Mouse (Mus musculus) limb, embryonic 10.5 days (tissue): ENCODE measurements around the gene Icam1. TPM values are rescaled to one million over a fixed set of nuclear protein-coding genes. Genes with fewer than 3 reads are reported as not detected.

ENCODE experiments used
- DNase-seq: peaks from one replicate; pipeline ENCODE4 v3.0.0-alpha.2; 2017; ENCODE audit warnings: low spot score
- H3K27ac ChIP-seq: fragments of 300-500 bp; sonication (generic); 2 replicates; pipeline ENCODE4 v1.5.1; 2016; ENCODE audit warnings: mild to moderate bottlenecking
- H3K27me3 ChIP-seq: fragments of 300-500 bp; sonication (generic); 2 replicates; pipeline ENCODE4 v1.6.1; 2016; ENCODE audit warnings: low read depth, mild to moderate bottlenecking; ENCODE audit not compliant: poor library complexity, severe bottlenecking
- H3K36me3 ChIP-seq: fragments of 300-500 bp; sonication (generic); 2 replicates; pipeline ENCODE4 v1.6.1; 2016; ENCODE audit warnings: mild to moderate bottlenecking, moderate library complexity
- H3K4me1 ChIP-seq: fragments of 300-500 bp; sonication (generic); 2 replicates; pipeline ENCODE4 v1.6.1; 2016
- H3K4me3 ChIP-seq: fragments of 300-500 bp; sonication (generic); 2 replicates; pipeline ENCODE4 v1.5.1; 2016; ENCODE audit warnings: mild to moderate bottlenecking, moderate library complexity
- H3K9me3 ChIP-seq: fragments of 300-500 bp; sonication (generic); replicated peaks from 2 replicates; pipeline ENCODE4 v1.6.1; 2016; ENCODE audit warnings: mild to moderate bottlenecking
- WGBS: fragments of 180-500 bp; shearing (Covaris S2); methylation state at CpG from one replicate; pipeline ENCODE4 v1.1.7; 2016; 5-methylcytosine and 5-hydroxymethylcytosine counted together
- polyA plus RNA-seq: library from polyadenylated mRNA; unstranded; fragments of >200 nt; fragmentation: Nextera tagmentation; extraction: Ambion mirVana; gene quantifications from 2 replicates; pipeline ENCODE4 v1.2.1, GENCODE M21; 2016

Icam1 gene
- polyA plus RNA-seq, 1 experiment from 2014 or later: 7.6 TPM

DNA sequence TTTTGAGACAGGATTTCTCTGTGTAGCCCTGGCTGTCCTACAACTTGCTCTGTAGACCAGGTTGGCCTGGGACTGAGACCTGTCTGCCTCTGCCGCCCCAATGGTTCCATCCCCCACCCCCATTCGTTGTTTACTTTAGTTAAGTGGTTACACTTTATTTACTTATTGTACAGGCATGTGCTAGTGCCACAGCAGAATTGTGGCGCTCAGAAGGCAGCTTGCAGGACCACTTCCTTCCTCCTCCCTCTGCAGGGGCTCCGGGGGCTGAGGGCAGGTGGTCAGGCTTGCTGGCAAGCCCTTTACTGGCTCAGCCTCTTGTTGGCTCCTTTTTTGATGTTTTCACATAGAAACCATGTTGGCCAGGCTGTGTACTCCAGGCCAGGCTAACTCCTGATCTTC, 1.4 kb downstream of the Icam1 start:
- Histone ChIP-seq H3K27me3 (peaks cover 80% of the 10 kb centered on the region), H3K4me3 (no peak overlapping the region), H3K27ac (no peak overlapping the region), H3K36me3 (no peaks in the 10 kb centered on the region), H3K4me1 (peaks cover 20% of the 10 kb centered on the region), H3K9me3 (no peaks in the 10 kb centered on the region)
- WGBS: 39% methylated on average over 4 of the region's 4 CpGs
- DNase-seq: no peak

DNA sequence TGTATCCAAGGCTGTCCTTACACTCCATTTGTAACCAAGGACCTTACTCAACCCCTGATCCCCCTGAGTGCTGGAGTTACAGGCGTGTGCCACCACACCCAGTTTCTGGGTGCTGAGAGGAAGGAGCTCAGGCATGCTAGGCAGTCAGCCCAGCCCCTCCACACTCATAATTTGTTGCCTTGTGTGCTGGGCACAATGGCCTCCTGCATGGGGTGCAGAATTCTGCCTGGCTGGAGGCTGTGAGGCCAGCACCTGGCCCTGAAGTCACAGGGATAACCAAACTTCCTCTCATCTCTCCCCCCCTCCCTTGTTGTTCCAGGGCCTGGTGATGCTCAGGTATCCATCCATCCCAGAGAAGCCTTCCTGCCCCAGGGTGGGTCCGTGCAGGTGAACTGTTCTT, 2.8 kb downstream of the Icam1 start:
- H3K4me3 ChIP-seq: no peak overlapping the region
- 81% methylated on average over 2 of the region's 2 CpGs for WGBS
- H3K9me3 ChIP-seq: no peaks in the 10 kb centered on the region
- peaks cover 70% of the 10 kb centered on the region for H3K27me3 ChIP-seq
- H3K4me1 ChIP-seq: peaks cover 20% of the 10 kb centered on the region
- no peaks in the 10 kb centered on the region for H3K36me3 ChIP-seq
- no peak for DNase-seq
- H3K27ac ChIP-seq: no peak overlapping the region

DNA sequence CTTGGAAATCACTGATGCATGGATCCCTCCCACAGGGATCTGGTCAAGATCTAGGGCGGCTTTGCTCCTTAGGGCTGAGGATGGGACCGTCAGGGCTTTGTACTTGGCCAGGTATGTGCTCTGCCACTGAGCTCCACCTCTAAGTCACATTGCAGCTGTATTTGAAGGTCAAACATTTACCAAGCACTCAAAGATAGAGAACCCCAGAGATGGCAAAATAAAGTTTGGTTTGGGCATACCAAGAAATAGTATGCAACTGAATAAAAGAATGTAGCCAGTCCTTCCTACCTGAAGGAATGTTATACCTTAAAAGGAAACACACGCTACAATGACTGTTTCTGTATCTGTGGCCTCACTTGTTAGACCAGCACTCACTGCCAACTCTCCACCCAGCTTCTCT, 5.6 kb downstream of the Icam1 start:
- Histone ChIP-seq H3K4me3 (no peak overlapping the region), H3K27me3 (peaks cover 57% of the 10 kb centered on the region), H3K4me1 (peaks cover 4% of the 10 kb centered on the region; the same call in 1 of the 2 replicates), H3K9me3 (no peaks in the 10 kb centered on the region), H3K36me3 (no peaks in the 10 kb centered on the region), H3K27ac (no peak overlapping the region)
- no peak for DNase-seq
- WGBS: 84% methylated on average over 3 of the region's 3 CpGs

DNA sequence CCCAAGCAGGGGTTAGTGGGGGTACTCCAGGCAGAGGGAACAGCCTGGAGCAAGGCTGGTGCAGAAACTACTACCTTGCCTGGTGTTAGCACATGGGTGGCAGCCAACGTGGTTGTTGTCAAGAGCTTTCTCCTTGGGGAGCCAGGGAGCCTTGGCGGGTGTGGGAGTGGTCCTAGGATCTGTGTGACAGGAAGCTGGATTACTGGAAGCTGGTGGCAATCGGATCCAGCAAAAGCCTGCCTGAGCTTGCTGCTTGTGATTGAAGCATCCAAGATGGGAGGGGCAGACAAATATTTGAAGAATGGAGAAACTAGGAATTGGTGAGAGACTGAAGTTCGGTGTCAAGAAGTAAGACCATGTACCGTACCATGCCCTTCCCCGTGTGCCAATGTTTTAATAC, 6.5 kb downstream of the Icam1 start:
- no peak overlapping the region for H3K27ac ChIP-seq
- H3K27me3 ChIP-seq: peaks cover 57% of the 10 kb centered on the region
- no peak for DNase-seq
- 0 out of 2 replicates have a peak, but pooled peaks cover 2% of the 10 kb centered on the region for H3K4me1 ChIP-seq
- no peaks in the 10 kb centered on the region for H3K36me3 ChIP-seq
- no peak overlapping the region for H3K4me3 ChIP-seq
- H3K9me3 ChIP-seq: no peaks in the 10 kb centered on the region
- WGBS: 63% methylated on average over 6 of the region's 6 CpGs

DNA sequence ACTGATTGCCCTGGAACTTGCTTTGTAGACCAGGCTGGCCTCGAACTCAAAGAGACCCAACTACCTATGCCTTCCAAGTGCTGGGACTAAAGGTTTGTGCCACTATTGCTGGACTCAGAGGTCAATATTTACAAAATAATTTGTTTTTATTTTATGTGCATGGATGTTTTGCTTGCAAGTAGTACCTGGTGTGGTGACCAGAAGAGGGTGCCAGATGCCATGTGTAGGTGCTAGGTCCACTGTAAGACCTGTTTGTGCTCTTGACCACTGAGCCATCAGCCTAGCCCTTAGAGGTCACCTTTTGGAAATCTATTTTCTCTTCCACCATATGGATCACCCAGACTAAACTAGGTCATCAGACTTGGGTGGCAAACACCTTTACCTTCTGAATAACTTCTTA, 6.9 kb downstream of the Icam1 start:
- Histone ChIP-seq H3K9me3 (no peaks in the 10 kb centered on the region), H3K27ac (no peak overlapping the region), H3K27me3 (peaks cover 57% of the 10 kb centered on the region), H3K36me3 (no peaks in the 10 kb centered on the region), H3K4me1 (peaks cover 2% of the 10 kb centered on the region), H3K4me3 (no peak overlapping the region)
- 89% methylated on average over 1 of the region's 1 CpGs for WGBS
- DNase-seq: no peak

DNA sequence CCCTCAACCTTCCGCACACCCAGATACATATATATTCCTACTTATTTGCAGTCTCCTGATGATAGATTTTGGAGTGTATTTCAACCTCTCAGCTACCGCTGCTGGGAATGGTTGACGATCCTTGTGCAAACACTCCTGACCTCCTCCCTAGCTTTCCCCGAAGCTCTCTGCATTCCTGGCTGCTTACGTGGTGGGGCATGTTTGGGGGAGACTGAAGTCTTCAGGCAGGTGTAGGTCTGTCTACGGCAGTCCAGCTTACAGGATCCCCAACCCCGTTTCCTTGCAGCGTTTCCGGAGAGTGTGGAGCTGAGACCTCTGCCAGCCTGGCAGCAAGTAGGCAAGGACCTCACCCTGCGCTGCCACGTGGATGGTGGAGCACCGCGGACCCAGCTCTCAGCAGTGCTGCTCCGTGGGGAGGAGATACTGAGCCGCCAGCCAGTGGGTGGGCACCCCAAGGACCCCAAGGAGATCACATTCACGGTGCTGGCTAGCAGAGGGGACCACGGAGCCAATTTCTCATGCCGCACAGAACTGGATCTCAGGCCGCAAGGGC, 9.5 kb downstream of the Icam1 start:
- 73% methylated on average over 19 of the region's 19 CpGs for WGBS
- Histone ChIP-seq H3K27ac (peak overlapping the region; percentile 0; the same call in 1 of the 2 replicates), H3K27me3 (peaks cover 62% of the 10 kb centered on the region), H3K4me1 (peaks cover 26% of the 10 kb centered on the region), H3K4me3 (no peak overlapping the region), H3K9me3 (no peaks in the 10 kb centered on the region), H3K36me3 (no peaks in the 10 kb centered on the region)
- DNase-seq: no peak

DNA sequence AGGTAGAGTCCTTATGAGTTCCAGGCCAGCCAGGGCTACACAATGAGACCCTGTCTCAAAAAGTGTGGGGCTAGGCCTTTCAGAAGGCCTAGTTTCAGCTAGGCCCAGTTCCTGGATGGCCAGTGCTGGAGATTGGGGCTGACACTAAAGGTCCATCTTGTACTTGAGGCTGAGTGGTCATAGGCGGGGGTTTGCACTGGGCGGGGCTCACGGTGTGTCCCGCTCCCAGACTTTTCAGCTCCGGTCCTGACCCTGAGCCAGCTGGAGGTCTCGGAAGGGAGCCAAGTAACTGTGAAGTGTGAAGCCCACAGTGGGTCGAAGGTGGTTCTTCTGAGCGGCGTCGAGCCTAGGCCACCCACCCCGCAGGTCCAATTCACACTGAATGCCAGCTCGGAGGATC, 11.1 kb downstream of the Icam1 start:
- Histone ChIP-seq H3K27ac (no peak overlapping the region), H3K4me3 (no peak overlapping the region), H3K27me3 (peaks cover 71% of the 10 kb centered on the region)

DNA sequence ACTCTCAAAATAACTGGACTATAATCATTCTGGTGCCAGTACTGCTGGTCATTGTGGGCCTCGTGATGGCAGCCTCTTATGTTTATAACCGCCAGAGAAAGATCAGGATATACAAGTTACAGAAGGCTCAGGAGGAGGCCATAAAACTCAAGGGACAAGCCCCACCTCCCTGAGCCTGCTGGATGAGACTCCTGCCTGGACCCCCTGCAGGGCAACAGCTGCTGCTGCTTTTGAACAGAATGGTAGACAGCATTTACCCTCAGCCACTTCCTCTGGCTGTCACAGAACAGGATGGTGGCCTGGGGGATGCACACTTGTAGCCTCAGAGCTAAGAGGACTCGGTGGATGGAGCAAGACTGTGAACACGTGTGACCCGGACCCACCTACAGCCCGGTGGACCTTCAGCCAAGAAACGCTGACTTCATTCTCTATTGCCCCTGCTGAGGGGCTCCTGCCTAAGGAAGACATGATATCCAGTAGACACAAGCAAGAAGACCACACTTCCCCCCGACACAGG, 12.0 kb downstream of the Icam1 start:
- WGBS: 51% methylated on average over 8 of the region's 8 CpGs
- peaks cover 76% of the 10 kb centered on the region for H3K27me3 ChIP-seq

More for the DNA sequence above, 11.1 kb downstream of the Icam1 start:
- peaks cover 41% of the 10 kb centered on the region for H3K4me1 ChIP-seq
- H3K36me3 ChIP-seq: no peaks in the 10 kb centered on the region
- H3K9me3 ChIP-seq: no peaks in the 10 kb centered on the region
- DNase-seq: no peak
- WGBS: 73% methylated on average over 12 of the region's 12 CpGs

DNA sequence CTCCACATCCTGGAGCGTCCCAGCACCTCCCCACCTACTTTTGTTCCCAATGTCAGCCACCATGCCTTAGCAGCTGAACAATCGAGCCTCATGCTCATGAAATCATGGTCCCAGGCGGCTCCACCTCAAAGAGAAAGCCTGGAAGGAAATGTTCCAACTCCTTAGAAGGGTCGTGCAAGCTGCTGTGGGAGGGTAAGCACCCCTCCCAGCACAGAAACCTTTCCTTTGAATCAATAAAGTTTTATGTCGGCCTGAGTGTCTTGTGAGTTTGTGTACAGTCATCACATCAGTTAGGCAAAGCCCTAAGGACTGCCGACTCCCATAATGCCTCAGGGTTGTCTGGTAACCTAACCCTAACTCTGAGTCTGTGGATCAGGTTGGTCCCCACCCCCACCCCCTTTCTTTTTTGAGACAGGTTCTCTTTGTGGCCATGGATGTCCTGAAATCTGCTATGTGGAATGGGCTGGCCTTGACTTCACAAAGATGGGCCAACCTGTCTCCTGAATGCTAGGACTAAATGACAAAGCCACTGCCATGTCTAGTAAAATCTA, 12.8 kb downstream of the Icam1 start:
- Histone ChIP-seq H3K27me3 (peaks cover 84% of the 10 kb centered on the region), H3K4me1 (peaks cover 59% of the 10 kb centered on the region), H3K9me3 (no peaks in the 10 kb centered on the region), H3K4me3 (no peak overlapping the region), H3K36me3 (no peaks in the 10 kb centered on the region), H3K27ac (peak overlapping the region; percentile 37)
- WGBS: 75% methylated on average over 6 of the region's 6 CpGs
- no peak for DNase-seq

More for the DNA sequence above, 12.0 kb downstream of the Icam1 start:
- Histone ChIP-seq H3K9me3 (no peaks in the 10 kb centered on the region), H3K27ac (no peak overlapping the region; the same call in 1 of the 2 replicates), H3K4me3 (no peak overlapping the region), H3K4me1 (peaks cover 51% of the 10 kb centered on the region), H3K36me3 (no peaks in the 10 kb centered on the region)
- DNase-seq: no peak

DNA sequence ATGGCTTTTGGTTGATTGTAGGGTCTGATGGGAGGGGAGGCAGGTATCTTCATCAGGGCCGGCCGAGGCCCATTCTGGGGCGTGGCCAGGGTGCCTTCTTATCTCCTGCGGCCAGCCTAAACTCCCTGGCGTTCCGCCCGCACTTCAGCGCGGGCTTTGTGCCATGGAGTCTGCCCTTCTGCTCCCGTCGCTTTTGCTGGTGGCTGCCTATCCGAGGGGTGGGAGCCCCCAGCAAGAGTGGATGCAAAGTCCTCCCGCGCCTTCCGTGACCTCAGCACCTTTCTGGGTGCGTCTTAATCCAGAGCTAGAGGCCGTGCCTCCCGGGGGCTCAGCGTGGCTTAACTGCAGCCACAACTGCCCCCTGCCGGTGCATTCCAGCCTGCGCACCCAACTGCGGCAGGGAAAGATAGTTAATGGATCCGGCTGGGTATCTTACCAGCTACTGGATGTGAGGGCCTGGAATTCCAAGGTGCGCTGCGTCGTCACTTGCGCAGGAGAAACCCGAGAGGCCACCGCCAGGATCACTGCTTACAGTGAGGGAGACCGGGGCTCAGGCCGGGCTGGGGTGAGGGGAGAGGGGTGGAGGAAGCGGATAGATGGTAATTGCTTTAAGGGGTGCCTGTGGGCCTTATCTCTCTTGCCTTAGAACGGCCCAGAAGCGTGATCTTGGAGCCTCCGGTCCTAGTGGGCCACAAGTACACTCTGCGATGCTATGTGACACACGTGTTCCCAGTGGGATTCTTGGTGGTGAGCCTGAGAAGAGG, 13.7 kb downstream of the Icam1 start, which contains the start of gene Icam4:
TSS of gene Icam4 (plus strand) at position 83 of the 764 bp plus-strand sequence.
- 2% methylated on average over 37 of the region's 37 CpGs for WGBS
- H3K27ac ChIP-seq: peak within 1 kb of the TSS; percentile 37

DNA sequence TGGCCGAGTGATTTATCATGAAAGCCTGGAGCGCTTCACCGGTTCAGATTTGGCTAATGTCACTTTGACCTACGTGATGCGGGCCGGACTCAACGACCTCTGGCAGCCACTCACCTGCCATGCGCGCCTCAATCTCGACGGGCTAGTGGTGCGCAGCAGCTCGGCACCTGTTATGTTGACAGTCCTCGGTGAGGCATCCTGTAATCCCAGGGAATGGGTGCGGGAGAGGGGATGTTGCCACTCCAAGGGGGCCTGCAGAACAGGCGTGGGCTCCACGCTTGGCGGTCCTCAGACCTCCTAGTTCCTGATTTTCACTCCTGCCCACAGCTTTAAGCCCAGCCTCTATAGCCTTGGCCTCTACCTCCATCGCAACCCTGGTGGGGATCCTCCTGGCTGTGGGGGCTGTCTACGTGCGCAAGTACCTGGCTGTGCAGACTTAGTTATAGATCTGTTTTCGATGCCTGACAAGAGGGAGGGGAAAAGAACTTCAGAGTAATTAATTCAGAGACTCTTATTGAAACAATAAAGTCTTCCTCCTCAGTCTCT, 14.3 kb downstream of the Icam1 start:
- no peak overlapping the region for H3K27ac ChIP-seq
- peaks cover 62% of the 10 kb centered on the region for H3K4me1 ChIP-seq
- WGBS: 21% methylated on average over 22 of the region's 22 CpGs

More for the DNA sequence above, 13.7 kb downstream of the Icam1 start, which contains the start of gene Icam4:
- Histone ChIP-seq H3K27me3 (peaks cover 92% of the 10 kb centered on the region), H3K4me1 (peaks cover 60% of the 10 kb centered on the region), H3K9me3 (no peaks in the 10 kb centered on the region), H3K36me3 (no peaks in the 10 kb centered on the region), H3K4me3 (peak within 1 kb of the TSS; percentile 56)
- DNase-seq: peak; percentile 86

DNA sequence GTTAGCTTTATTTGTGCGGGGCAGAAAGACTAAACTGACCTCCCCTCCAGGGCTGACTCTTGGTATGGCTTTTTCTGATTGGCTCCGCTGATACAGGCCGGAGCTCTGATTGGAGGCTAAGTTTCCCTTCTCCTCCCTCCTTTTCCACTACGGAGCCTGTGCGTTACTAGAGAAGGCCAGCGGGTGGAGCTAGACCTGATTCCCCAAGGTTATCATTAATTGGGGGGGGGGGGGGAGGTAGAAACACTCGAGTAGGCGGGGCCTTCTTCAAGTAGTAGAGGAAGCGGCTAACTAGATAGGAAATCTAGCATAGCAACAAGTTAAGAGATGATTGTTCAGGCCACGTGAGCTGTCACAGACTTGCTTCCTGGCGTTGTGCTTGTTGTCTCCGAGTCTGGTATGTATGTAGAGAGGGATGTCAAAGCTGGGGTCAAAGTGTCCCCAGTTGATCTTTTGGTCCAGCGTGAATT, 15.0 kb downstream of the Icam1 start:
- H3K27ac ChIP-seq: no peak overlapping the region
- no peaks in the 10 kb centered on the region for H3K9me3 ChIP-seq
- peaks cover 65% of the 10 kb centered on the region for H3K4me1 ChIP-seq
- 1% methylated on average over 13 of the region's 13 CpGs for WGBS
- H3K27me3 ChIP-seq: peaks cover 96% of the 10 kb centered on the region
- peak; percentile 79 for DNase-seq
- peak overlapping the region; percentile 56 for H3K4me3 ChIP-seq
- no peaks in the 10 kb centered on the region for H3K36me3 ChIP-seq

More for the DNA sequence above, 14.3 kb downstream of the Icam1 start:
- no peak for DNase-seq
- H3K4me3 ChIP-seq: peak overlapping the region; percentile 56
- no peaks in the 10 kb centered on the region for H3K9me3 ChIP-seq
- H3K27me3 ChIP-seq: peaks cover 96% of the 10 kb centered on the region
- H3K36me3 ChIP-seq: no peaks in the 10 kb centered on the region
